Mouse (Mus musculus) ovary, postnatal 14 days (tissue): ENCODE measurements around the gene D5Ertd579e.

ENCODE experiments used
- DNase-seq: peaks from one replicate; pipeline ENCODE4 v3.0.0; 2022; ENCODE audit warnings: low spot score

The D5Ertd579e gene

DNA sequence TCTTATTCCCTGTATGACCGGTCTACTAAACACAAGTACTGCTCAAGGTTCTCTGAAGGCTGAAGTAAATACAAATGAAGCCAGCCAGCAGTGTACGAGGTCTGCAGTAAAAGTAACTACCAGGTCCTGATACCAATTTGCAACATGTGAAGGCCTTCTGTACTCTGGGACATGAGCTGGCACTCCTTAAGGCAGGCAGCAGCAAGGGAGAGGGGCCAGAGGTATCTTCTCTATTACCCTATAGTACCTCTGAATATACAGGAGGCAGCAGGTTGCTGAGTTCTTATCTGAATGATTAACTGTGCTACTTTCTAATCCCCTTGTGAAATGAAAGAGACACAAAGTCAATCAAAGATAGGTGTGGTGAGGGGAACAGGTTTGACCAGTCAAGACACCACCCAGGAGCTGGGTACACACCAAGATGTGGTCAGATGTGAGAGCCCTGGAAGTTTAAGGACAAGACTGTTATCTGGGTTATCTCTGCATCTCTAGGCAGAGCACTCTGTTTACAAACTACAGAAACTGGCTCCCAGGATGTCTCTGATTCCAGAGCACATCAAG, 86.8 kb downstream of the D5Ertd579e start:
- no peak for DNase-seq

- DNase-seq = peak; percentile 25
Observed at GRCm38 (mm10) chr5:36603031-36603430, 92.8 kb downstream of the D5Ertd579e start.

DNA sequence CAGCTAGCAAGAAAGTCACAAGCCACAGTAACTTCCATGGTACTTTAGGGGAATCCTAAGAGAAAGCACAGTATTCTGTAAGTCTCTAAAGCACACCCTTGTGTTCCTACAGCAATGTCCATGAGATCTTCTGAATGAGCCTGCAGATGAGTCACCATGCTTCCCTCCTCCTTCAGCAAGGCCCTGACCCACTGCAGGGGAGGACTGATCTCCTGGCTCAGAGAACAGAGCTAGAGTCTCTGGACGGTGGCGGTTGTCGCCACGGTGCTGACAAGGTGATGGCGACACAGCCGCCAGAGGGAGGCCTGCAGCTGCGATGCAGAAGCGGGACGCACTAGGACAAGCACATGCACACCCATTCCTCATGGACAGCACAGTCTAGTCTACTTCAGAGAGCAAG, 93.8 kb downstream of the D5Ertd579e start:
- DNase-seq = no peak

DNA sequence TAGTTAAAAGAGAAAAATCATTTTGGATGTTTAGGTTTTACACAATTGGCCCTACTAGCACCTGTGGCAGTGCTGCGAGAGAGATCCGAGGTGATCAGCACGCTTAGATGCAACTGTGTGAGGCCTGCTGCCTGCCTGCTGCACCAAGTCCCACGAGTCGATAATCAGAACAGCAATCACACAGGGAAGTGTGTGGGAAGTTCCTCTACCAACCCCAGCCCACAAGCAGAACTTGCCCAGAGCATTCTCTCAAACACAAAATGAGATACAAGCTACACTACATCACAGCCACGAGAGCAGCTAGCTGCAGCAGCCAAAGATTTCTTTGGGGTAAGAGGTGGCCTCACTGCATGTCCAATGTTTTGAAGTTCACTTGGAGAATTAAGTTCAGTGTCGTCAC, 94.3 kb downstream of the D5Ertd579e start:
- DNase-seq = no peak

GRCm38 (mm10) chr5:36598883-36599282, 96.9 kb downstream of the D5Ertd579e start:
- DNase-seq = no peak

DNA sequence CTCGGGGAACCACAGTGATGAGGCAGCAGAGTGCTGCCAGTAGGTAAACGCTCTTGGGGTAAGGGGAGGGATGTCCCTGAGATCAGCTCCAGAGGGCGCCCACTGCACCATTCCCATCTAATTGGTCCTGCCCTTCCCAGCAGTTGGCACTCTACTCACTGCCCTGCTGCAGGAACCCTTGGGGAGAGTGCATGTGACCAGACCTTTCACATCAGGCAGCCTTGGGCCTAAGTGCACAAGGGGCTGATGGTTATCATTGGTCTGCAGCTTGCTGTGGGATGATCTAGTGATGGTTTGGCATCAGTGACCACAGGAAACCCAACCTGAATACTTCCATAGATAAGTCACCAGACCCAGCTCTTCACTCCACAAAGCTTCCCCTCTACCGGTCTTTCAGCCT, 98.2 kb downstream of the D5Ertd579e start:
- DNase-seq = no peak

DNA sequence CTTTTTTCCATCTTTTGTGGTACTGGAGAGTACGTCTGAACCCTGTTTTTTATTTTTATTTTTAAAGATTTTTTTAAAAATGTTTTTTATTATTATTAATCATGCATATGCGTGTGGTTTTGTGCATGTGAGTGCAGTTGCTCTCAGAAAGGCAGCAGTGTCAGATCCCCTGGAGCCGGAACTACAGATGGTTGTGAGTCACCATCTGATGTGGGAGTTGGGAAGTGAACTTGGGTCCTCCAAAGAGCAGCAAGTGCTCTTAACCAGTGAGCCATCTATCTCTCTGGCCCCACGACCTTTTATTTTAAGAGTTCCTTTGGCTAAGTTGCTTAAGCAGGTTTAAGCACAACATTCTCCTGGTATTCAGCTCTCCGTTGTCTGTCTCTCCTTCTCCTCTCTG, 99.6 kb downstream of the D5Ertd579e start:
- DNase-seq = no peak

DNA sequence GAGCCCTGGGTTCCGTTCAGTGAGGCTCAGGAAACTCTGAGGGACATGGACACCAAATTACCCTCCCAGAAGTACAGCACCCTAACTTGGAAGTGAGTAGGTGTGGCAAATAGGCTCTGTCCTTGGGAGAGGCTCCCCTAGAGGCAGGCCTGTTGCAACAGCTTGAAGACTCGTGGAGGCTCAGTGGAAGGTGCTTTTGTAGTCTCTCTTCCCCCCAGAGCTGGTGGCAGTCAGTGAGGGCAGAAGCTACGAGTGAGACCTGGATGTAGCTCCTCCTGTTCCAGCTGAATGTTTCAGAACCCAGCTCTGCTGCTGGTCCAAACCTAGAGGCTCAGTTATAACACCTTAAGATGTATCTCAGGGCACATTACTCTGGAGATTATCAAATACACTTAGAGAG, 100.7 kb downstream of the D5Ertd579e start:
- no peak for DNase-seq

DNA sequence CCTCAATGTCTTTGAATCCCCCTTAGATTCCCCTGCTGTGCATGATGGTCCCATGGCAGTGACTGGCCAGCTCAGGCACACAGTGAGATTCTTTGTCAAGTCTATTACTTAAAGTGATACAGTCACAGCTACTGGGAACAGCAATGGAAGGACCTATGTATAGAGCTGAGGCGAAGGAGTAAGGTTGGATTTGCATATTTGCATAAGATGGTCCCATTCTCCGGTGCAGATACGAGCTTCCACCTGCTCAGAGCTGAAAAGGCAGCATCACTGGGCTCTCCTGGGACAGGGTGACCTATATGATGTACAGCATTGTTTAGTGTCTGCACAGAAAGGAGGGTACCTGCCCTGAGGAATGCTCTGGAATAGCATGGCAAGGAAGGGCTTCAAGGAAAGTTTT, 101.5 kb downstream of the D5Ertd579e start:
- no peak for DNase-seq

- DNase-seq = no peak
Observed at GRCm38 (mm10) chr5:36593176-36593575, 102.6 kb downstream of the D5Ertd579e start, which contains the start of gene Tbc1d14. Gene Tbc1d14, minus strand, starts transcription at chr5:36593276.

- no peak for DNase-seq
Observed at GRCm38 (mm10) chr5:36590499-36590920, 105.3 kb downstream of the D5Ertd579e start.

DNA sequence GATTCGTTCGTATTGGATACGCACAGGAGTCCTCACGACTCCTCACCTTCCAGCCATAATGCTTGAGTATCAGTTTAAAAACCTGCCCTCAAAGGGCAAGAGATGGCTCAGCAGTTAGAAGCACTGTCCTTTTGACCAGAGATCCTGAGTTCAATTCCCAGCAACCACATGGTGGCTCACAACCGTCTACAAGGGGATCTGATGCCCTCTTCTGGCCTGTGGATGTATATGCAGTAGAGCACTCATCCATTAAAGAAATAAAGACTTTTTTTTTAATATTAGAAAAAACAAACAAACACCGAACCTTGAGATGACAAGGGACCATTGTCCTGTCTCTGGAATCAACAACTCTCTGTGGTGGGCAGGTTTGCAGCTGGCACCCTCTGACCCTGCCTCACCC, 111.5 kb downstream of the D5Ertd579e start:
- DNase-seq = no peak

GRCm38 (mm10) chr5:36581924-36582642, 113.7 kb downstream of the D5Ertd579e start:
- DNase-seq = peak; percentile 98

- no peak for DNase-seq
Observed at GRCm38 (mm10) chr5:36581259-36581923, 114.4 kb downstream of the D5Ertd579e start.

DNA sequence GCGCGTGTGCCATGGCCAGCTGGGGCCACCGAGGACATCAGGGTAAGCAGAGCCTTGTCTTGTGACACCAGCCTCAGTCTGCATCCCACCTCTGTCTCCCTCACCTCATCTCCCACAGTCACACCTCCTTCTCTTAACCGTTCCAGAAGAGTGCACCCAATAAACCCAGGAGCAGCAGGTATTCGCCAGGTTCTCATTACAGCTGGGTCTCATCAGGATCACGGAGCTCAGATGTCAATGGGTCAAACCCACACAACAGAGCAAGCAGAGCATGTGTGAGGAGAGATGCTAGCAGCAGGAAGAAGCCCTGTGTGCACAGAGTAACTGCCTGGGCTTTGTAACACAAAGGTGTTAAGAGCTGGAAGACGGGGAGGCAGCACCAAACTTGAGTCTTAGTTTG, 115.9 kb downstream of the D5Ertd579e start:
- no peak for DNase-seq

DNA sequence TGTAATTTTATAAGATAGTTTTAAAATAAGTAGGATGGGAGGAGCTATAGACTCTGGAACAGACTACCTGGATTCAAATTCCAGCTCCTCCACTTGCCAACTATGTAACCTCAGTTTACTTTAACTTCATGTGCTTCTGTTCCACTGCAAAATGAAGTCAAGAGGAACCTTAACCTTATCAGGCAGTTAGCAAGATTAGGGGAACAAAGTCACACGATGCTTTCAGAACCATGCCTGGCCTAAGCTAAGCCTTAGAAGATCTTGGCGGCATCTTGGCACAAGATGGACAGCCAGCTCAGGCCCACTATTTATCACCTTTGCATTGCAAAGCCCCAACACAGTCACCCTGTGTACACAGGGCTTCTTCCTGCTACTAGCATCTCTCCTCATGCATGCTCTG, 116.8 kb downstream of the D5Ertd579e start:
- DNase-seq = no peak

- DNase-seq = no peak
Observed at GRCm38 (mm10) chr5:36576457-36576856, 119.4 kb downstream of the D5Ertd579e start.

DNA sequence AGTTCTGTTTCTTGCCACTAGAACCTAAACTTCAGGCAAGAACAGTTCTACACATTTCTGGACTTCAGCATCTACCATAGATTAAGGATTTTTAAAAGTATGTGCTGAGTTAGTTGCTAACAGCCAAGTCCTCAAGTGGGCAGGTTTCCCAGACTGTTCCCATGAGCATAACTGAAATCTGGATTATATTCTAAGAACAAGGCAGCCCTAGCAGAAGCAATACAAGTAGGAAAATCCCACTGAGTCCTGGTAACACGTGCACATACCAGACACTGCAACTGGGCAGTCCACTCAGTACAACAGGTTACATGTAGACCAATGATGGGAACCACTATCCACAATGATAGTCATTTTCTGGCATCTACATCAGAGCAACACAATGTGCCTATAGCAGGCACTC, 120.1 kb downstream of the D5Ertd579e start:
- DNase-seq = no peak

DNA sequence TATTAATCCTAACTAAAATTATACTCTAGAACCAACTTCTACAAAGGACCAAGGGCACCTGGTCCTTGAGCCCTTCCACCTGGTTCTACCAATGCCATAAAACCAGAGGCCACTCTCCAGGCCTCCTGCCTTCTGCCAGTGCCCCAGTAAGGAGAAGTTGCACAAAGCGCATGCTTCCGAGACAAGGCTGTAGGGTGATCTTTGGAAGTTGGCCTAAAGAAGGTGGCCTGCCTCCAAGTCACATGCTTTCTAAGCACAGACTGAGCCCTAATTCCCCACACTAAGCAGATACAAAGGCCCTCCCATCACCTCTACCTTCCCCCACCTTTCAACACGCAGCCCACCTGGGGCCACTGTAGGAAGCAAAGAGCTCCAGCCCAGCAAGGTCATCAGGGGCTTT, 120.6 kb downstream of the D5Ertd579e start:
- no peak for DNase-seq

- no peak for DNase-seq
Observed at GRCm38 (mm10) chr5:36574147-36574870, 121.5 kb downstream of the D5Ertd579e start.

DNA sequence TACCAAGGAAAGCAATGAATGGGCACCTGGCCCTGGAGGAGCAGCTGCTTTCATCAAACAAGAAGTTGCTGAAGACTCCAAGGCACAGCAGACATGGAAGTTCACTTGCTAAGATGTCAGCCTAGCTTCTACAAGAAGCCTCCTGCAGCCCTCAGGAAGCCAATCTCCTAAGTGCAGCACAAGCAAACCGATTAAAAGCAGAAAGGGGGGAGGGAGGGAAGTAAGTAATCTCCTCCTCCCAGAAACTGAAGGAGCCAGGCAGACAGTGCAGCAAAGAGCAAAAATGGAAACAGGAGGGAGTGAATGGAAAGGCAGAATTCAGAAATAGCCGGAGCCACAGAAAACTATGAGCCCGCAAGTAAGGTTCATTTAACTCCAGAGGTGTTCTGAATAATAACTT, 122.5 kb downstream of the D5Ertd579e start:
- DNase-seq = no peak

- DNase-seq = no peak
Observed at GRCm38 (mm10) chr5:36571371-36571770, 124.5 kb downstream of the D5Ertd579e start.
